Mouse (Mus musculus) thymus, adult 2 months (tissue): ENCODE measurements around the gene Mrc1. TPM values are rescaled to one million over a fixed set of nuclear protein-coding genes. Genes with fewer than 3 reads are reported as not detected.

Source experiments
- DNase-seq: peaks from one replicate; pipeline ENCODE4 v3.0.0; 2021
- H3K27ac ChIP-seq: fragments of 200-500 bp; 2 replicates; pipeline ENCODE4 v1.5.1; 2012; ENCODE audit warnings: low read length, control low read depth; ENCODE audit not compliant: control insufficient read depth, insufficient read depth
- H3K27me3 ChIP-seq: fragments of 200-500 bp; 2 replicates; pipeline ENCODE4 v1.6.1; 2012; ENCODE audit warnings: mild to moderate bottlenecking, low read length, moderate library complexity, mixed read lengths; ENCODE audit not compliant: control insufficient read depth, insufficient read depth
- H3K36me3 ChIP-seq: fragments of 200-500 bp; 2 replicates; pipeline ENCODE4 v1.6.1; 2012; ENCODE audit warnings: mild to moderate bottlenecking, low read length, moderate library complexity; ENCODE audit not compliant: control insufficient read depth, insufficient read depth
- H3K4me1 ChIP-seq: fragments of 200-500 bp; replicated peaks from 2 replicates; pipeline ENCODE4 v1.6.1; 2012; ENCODE audit warnings: low read length; ENCODE audit not compliant: control insufficient read depth, insufficient read depth
- H3K4me3 ChIP-seq: fragments of 200-500 bp; 2 replicates; pipeline ENCODE4 v1.5.1; 2012; ENCODE audit warnings: mild to moderate bottlenecking, low read length, control low read depth, moderate library complexity; ENCODE audit not compliant: control insufficient read depth, insufficient read depth
- CTCF ChIP-seq: fragments of 200-500 bp; IDR thresholded peaks from 2 replicates; pipeline ENCODE4 v1.5.1; 2012; ENCODE audit warnings: mild to moderate bottlenecking, control low read depth, low read length, moderate library complexity, borderline replicate concordance; ENCODE audit not compliant: control insufficient read depth, poor library complexity, insufficient read depth; ENCODE audit errors: extremely low read depth
- POLR2A ChIP-seq: fragments of 200-500 bp; IDR thresholded peaks from 2 replicates; pipeline ENCODE4 v1.6.1; 2012; ENCODE audit warnings: mild to moderate bottlenecking, low read length, control low read depth, moderate library complexity; ENCODE audit not compliant: control insufficient read depth, poor library complexity, insufficient read depth; ENCODE audit errors: extremely low read depth
- WGBS: fragments of 180-500 bp; shearing (Covaris S2); methylation state at CpG from one replicate; pipeline ENCODE4 v1.1.7; 2018; 5-methylcytosine and 5-hydroxymethylcytosine counted together
- polyA plus RNA-seq: library from polyadenylated mRNA; depleted of rRNA; stranded (reverse); fragments of >200 nt; gene quantifications from 2 replicates; pipeline ENCODE4 v1.2.3, GENCODE M21; 2012

The Mrc1 gene
- polyA plus RNA-seq, 1 experiment, result 2.6 TPM

- no peak for DNase-seq
- Histone ChIP-seq H3K4me1 (0 out of 2 replicates have a peak, but pooled peaks cover 2% of the 10 kb centered on the region), H3K36me3 (no peaks in the 10 kb centered on the region), H3K27me3 (no peaks in the 10 kb centered on the region), H3K4me3 (no peak overlapping the region), H3K27ac (no peak overlapping the region)
- 40% methylated on average over 3 of the region's 4 CpGs for WGBS
- TF ChIP-seq POLR2A (no peak), CTCF (no peak)
Measured at GRCm38 (mm10) chr2:14224387-14224786, 4.8 kb upstream of the Mrc1 start.

GRCm38 (mm10) chr2:14228495-14228894 lies 697 bp upstream of the Mrc1 start:
- Histone ChIP-seq H3K4me3 (no peak overlapping the region), H3K36me3 (no peaks in the 10 kb centered on the region), H3K4me1 (0 out of 2 replicates have a peak, but pooled peaks cover 2% of the 10 kb centered on the region), H3K27ac (no peak overlapping the region), H3K27me3 (no peaks in the 10 kb centered on the region)
- no peak for DNase-seq
- 22% methylated on average over 6 of the region's 6 CpGs for WGBS
- TF ChIP-seq CTCF, result no peak
- TF ChIP-seq POLR2A, result no peak

GRCm38 (mm10) chr2:14229979-14230378 lies 787 bp downstream of the Mrc1 start:
- TF ChIP-seq CTCF (no peak), POLR2A (no peak)
- 0 out of 2 replicates have a peak, but pooled peaks cover 2% of the 10 kb centered on the region for H3K4me1 ChIP-seq
- 93% methylated on average over 14 of the region's 14 CpGs for WGBS
- no peak overlapping the region for H3K4me3 ChIP-seq
- H3K27me3 ChIP-seq, result no peaks in the 10 kb centered on the region
- DNase-seq, result no peak
- H3K36me3 ChIP-seq, result no peaks in the 10 kb centered on the region
- no peak overlapping the region for H3K27ac ChIP-seq

GRCm38 (mm10) chr2:14232897-14233296 lies 3.7 kb downstream of the Mrc1 start:
- H3K36me3 ChIP-seq, result no peaks in the 10 kb centered on the region
- TF ChIP-seq POLR2A (no peak), CTCF (no peak)
- WGBS, result 68% methylated on average over 1 of the region's 1 CpGs
- no peak for DNase-seq
- 0 out of 2 replicates have a peak, but pooled peaks cover 2% of the 10 kb centered on the region for H3K4me1 ChIP-seq
- H3K27ac ChIP-seq, result no peak overlapping the region
- no peaks in the 10 kb centered on the region for H3K27me3 ChIP-seq
- no peak overlapping the region for H3K4me3 ChIP-seq

- Histone ChIP-seq H3K27ac (no peak overlapping the region), H3K27me3 (no peaks in the 10 kb centered on the region), H3K4me3 (no peak overlapping the region), H3K4me1 (no peaks in the 10 kb centered on the region), H3K36me3 (no peaks in the 10 kb centered on the region)
- no peak for DNase-seq
- TF ChIP-seq POLR2A, result no peak
- 83% methylated on average over 2 of the region's 2 CpGs for WGBS
Measured at GRCm38 (mm10) chr2:14233983-14234382, 4.8 kb downstream of the Mrc1 start.

- no peaks in the 10 kb centered on the region for H3K36me3 ChIP-seq
- TF ChIP-seq CTCF (no peak), POLR2A (no peak)
- no peaks in the 10 kb centered on the region for H3K27me3 ChIP-seq
- H3K27ac ChIP-seq, result no peak overlapping the region
- H3K4me3 ChIP-seq, result no peak overlapping the region
- 98% methylated on average over 5 of the region's 5 CpGs for WGBS
- H3K4me1 ChIP-seq, result no peaks in the 10 kb centered on the region
- DNase-seq, result no peak
Measured at GRCm38 (mm10) chr2:14235319-14235718, 6.1 kb downstream of the Mrc1 start.

- Histone ChIP-seq H3K36me3 (no peaks in the 10 kb centered on the region), H3K4me1 (no peaks in the 10 kb centered on the region), H3K4me3 (no peak overlapping the region), H3K27ac (no peak overlapping the region), H3K27me3 (no peaks in the 10 kb centered on the region)
- TF ChIP-seq CTCF, result no peak
- TF ChIP-seq POLR2A, result no peak
- no peak for DNase-seq
- 98% methylated on average over 4 of the region's 4 CpGs for WGBS
Measured at GRCm38 (mm10) chr2:14236920-14237319, 7.7 kb downstream of the Mrc1 start.
